Comparison of ENCODE assay signal across 8 mouse cellular contexts in the genomic region with DNA sequence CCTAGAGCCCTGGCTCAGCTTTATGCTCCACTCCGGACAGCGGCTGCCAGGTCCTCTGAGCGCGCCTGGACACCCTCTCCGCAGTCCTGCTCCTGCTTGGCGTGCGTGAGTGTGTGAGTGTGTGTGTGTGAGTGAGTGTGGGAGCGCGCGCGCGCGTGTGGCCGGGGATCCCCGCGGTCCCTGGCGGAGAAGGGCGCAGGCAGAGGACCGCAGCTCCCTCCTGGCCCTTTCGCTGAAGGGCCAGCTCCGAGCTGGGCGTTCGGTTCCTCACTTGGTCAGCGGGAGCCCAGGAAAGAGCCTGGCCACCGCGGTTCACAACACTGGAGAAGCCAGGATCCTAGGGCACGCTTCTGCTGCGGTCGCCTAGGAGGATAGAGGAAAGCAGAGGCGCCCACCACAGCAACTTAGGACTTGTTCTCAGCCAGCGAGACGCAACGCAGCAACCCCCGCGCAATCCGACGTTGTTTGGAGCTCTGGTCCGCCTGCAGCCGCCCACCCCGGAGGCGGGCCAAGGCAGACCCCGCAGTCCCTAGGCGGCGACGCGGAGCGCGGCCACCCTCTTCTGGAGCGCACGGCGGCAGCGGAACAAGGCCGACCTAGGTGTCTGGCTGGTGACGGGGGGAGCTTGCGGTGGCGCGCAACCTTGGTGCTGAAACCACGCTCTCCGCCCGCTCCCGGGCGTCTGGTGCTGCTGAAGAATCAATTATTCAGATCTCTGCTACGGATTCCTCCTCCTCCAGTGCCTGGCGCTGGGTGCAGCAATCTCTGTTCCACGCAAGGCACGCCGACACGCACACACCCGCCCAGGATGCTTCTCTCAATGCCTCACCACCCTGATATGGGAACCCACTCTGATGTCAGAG. TPM values are rescaled to one million over a fixed set of nuclear protein-coding genes. Genes with fewer than 3 reads are reported as not detected.
DNase-seq lines count a peak whose midpoint lies in the region; ATAC-seq and TF ChIP-seq lines count a peak whose summit lies in the region.

A gene (minus strand): TSS at position 610 of the 863 bp plus-strand sequence.

- peak within 1 kb of the TSS; percentile 9 for H3K4me3 ChIP-seq in kidney, postnatal 0 days (replicated peaks; ENCODE audit: low read depth, low read length)

- no peak for TF ChIP-seq CTCF in kidney, postnatal 0 days (IDR thresholded peaks at IDR 0.05; ENCODE audit: low read depth)

- H3K27me3 ChIP-seq in kidney, postnatal 0 days (ENCODE audit: insufficient read depth, low read length) = peaks cover 44% of the 10 kb centered on the region

- ATAC-seq in kidney, postnatal 0 days (replicated peaks; ENCODE audit: low FRiP score, low read depth) = no peak
- peak; percentile 63 for ATAC-seq in frontal cortex, adult (ENCODE audit: low TSS enrichment)
- ATAC-seq in CD4-positive, CD25-positive, alpha-beta regulatory T cell, adult 4 months = no peak

- DNase-seq in kidney, postnatal 0 days (ENCODE audit: low spot score) = peak; percentile 4
- no peak for DNase-seq in kidney, adult 8-10 months
- peak; percentile 74 to 86 for DNase-seq in cerebellum, adult 18-20 months
- peak; percentile 48 to 74 for DNase-seq in left cerebral cortex, postnatal 10 days (ENCODE audit: extremely low spot score in 1 of 2, low spot score in 2 of 2)
- peak; percentile 31 for DNase-seq in retina, embryonic 14.5 days (ENCODE audit: low spot score)
- DNase-seq in gastrocnemius, postnatal 10 days = no peak

- no peak within 1 kb of the TSS for H3K9ac ChIP-seq in kidney, postnatal 0 days (ENCODE audit: low read depth, low read length)

- no peaks in the 10 kb centered on the region for H3K9me3 ChIP-seq in kidney, postnatal 0 days (replicated peaks; ENCODE audit: low read length)

- H3K4me1 ChIP-seq in kidney, postnatal 0 days (replicated peaks; ENCODE audit: insufficient read depth, low read length) = no peaks in the 10 kb centered on the region

- no peaks in the 10 kb centered on the region for H3K36me3 ChIP-seq in kidney, postnatal 0 days (ENCODE audit: insufficient read depth, low read length)

- no peak within 1 kb of the TSS for H3K27ac ChIP-seq in kidney, postnatal 0 days

- WGBS in kidney, postnatal 0 days = under 1% methylated on average over 68 of the region's 69 CpGs

- peak within 1 kb of the TSS; percentile 46 for H3K4me2 ChIP-seq in kidney, postnatal 0 days (ENCODE audit: low read length)

- intact Hi-C loops in left cerebral cortex, postnatal 10 days (cut with DNase I) = loop anchor here (10.0 kb wide), 3 partner anchors 240 to 690 kb away; no protein-coding TSS in a partner anchor

RNA-seq across cellular contexts. Expression of the gene that starts here (rescaled TPM):
- polyA plus RNA-seq in kidney, postnatal 0 days (2015; fragmentation: Nextera tagmentation; extraction: Ambion mirVana) = 0.01 and 0.08 TPM in 2 replicates
- total RNA-seq in left cerebral cortex, postnatal 10 days (2021) = 100 to 1,000 TPM; 129 to 130 TPM
- not detected for polyA plus RNA-seq in CD4-positive, CD25-positive, alpha-beta regulatory T cell, adult 4 months (2017; shearing (Covaris generic))
- total RNA-seq in gastrocnemius, postnatal 10 days (2021) = under 1 TPM; 0.26 to 0.27 TPM

Comparison
In these comparisons a context has a peak if more than half of its experiments do, and no peak if none do; other contexts are left out.
1. RNA of the gene that starts here (total RNA-seq): 129 to 130 TPM in left cerebral cortex, postnatal 10 days; 0.26 to 0.27 TPM in gastrocnemius, postnatal 10 days; every median in the first group is over 100 times any median in the second.
2. Peak in DNase-seq, H3K4me3 ChIP-seq and H3K4me2 ChIP-seq in kidney, postnatal 0 days; RNA of the gene not detected or under 1 TPM.
3. DNase-seq: peak in cerebellum, adult 18-20 months (2 of 2), left cerebral cortex, postnatal 10 days (2 of 2) and retina, embryonic 14.5 days (single experiment); none in kidney, adult 8-10 months (0 of 2) and gastrocnemius, postnatal 10 days (single experiment).